Mouse (Mus musculus) intestine, postnatal 0 days (tissue): ENCODE results near the gene Hyal3. TPM values are rescaled to one million over a fixed set of nuclear protein-coding genes. Genes with fewer than 3 reads are reported as not detected.
A peak's percentile ranks its signal among the peaks of the same experiment; 100 is the strongest.

Experiments
- ATAC-seq: fragments of 200-750 bp; cut with Nextera tagmentation; 2 replicates; pipeline ENCODE4 v1.8.0; 2017; ENCODE audit warnings: mild to moderate bottlenecking, moderate TSS enrichment, moderate library complexity
- H3K27ac ChIP-seq: fragments of 300-500 bp; sonication (generic); 2 replicates; pipeline ENCODE4 v1.5.1; 2014; ENCODE audit warnings: mild to moderate bottlenecking, low read depth, low read length, moderate library complexity
- H3K27me3 ChIP-seq: fragments of 300-500 bp; sonication (generic); replicated peaks from 2 replicates; pipeline ENCODE4 v1.6.1; 2014; ENCODE audit warnings: low read length, mixed read lengths; ENCODE audit not compliant: control insufficient read depth, insufficient read depth
- H3K36me3 ChIP-seq: fragments of 300-500 bp; sonication (generic); 2 replicates; pipeline ENCODE4 v1.6.1; 2014; ENCODE audit warnings: mild to moderate bottlenecking, moderate library complexity; ENCODE audit not compliant: control insufficient read depth, insufficient read depth
- H3K4me1 ChIP-seq: fragments of 300-500 bp; sonication (generic); replicated peaks from 2 replicates; pipeline ENCODE4 v1.6.1; 2014; ENCODE audit warnings: antibody characterized with exemption, low read length, mixed read lengths; ENCODE audit not compliant: control insufficient read depth, insufficient read depth
- H3K4me2 ChIP-seq: fragments of 300-500 bp; sonication (generic); replicated peaks from 2 replicates; pipeline ENCODE4 v1.6.1; 2014; ENCODE audit warnings: low read depth, mild to moderate bottlenecking, moderate library complexity
- H3K4me3 ChIP-seq: fragments of 300-500 bp; sonication (generic); 2 replicates; pipeline ENCODE4 v1.5.1; 2014; ENCODE audit warnings: low read depth, low read length
- H3K9ac ChIP-seq: fragments of 300-500 bp; sonication (generic); 2 replicates; pipeline ENCODE4 v1.6.1; 2014; ENCODE audit warnings: mild to moderate bottlenecking, low read depth, low read length
- H3K9me3 ChIP-seq: fragments of 300-500 bp; sonication (generic); 2 replicates; pipeline ENCODE4 v1.6.1; 2016; ENCODE audit warnings: mixed run types; ENCODE audit not compliant: control insufficient read depth
- CTCF ChIP-seq: sonication (generic); IDR thresholded peaks from 2 replicates; pipeline ENCODE4 v1.5.1; 2016; ENCODE audit warnings: low read depth, mild to moderate bottlenecking, control low read depth, antibody characterized with exemption, moderate library complexity
- WGBS: fragments of 180-500 bp; shearing (Covaris S2); extraction: QIAGEN DNeasy Blood & Tissue Kit; methylation state at CpG from one replicate; pipeline ENCODE4 v1.1.7; 2014; 5-methylcytosine and 5-hydroxymethylcytosine counted together
- polyA plus RNA-seq: library from polyadenylated mRNA; unstranded; fragments of >200 nt; fragmentation: Nextera tagmentation; extraction: Ambion mirVana; gene quantifications from 2 replicates; pipeline ENCODE4 v1.2.1, GENCODE M21; 2015

The Hyal3 gene
- polyA plus RNA-seq, 1 experiment from 2014 or later = 0.50 TPM

- no peak for TF ChIP-seq CTCF
These were observed 40.3 kb downstream of the Hyal3 start for GRCm38 (mm10) chr9:107620954-107621353.

DNA sequence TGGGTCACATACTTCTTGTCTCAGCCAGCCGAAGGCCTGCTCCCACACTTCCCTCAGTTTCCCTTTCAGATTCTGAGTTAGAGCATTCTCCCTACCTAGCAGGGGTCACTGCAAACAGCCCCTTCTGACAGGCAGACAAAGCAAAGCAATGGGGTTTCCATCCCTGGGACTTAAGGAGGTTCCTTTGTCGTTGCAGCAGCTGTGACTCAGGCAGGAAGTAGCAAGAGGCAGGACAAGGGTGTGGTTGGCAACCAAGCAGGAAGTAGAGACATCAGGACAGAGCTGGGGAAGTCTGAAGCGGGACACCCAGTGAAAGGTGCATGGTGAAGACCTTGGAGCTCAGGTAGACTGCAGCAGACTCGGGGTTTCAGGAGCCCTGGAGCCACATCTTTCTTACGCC is 43.9 kb downstream of the Hyal3 start:
- H3K9me3 ChIP-seq = no peaks in the 10 kb centered on the region
- H3K4me3 ChIP-seq = no peak overlapping the region
- peaks cover 27% of the 10 kb centered on the region for H3K4me1 ChIP-seq
- 57% methylated on average over 5 of the region's 5 CpGs for WGBS
- no peak overlapping the region for H3K9ac ChIP-seq
- peak; percentile 50 for ATAC-seq
- H3K36me3 ChIP-seq = peaks cover 35% of the 10 kb centered on the region
- no peaks in the 10 kb centered on the region for H3K27me3 ChIP-seq
- peak overlapping the region; percentile 4 for H3K4me2 ChIP-seq
- no peak for TF ChIP-seq CTCF
- peak overlapping the region; percentile 52 for H3K27ac ChIP-seq

More at GRCm38 (mm10) chr9:107620954-107621353, 40.3 kb downstream of the Hyal3 start:
- no peaks in the 10 kb centered on the region for H3K9me3 ChIP-seq
- ATAC-seq = no peak
- peaks cover 29% of the 10 kb centered on the region for H3K4me1 ChIP-seq
- no peak overlapping the region for H3K27ac ChIP-seq
- H3K4me2 ChIP-seq = no peak overlapping the region
- H3K9ac ChIP-seq = no peak overlapping the region
- peaks cover 53% of the 10 kb centered on the region for H3K36me3 ChIP-seq
- H3K27me3 ChIP-seq = no peaks in the 10 kb centered on the region
- H3K4me3 ChIP-seq = no peak overlapping the region

DNA sequence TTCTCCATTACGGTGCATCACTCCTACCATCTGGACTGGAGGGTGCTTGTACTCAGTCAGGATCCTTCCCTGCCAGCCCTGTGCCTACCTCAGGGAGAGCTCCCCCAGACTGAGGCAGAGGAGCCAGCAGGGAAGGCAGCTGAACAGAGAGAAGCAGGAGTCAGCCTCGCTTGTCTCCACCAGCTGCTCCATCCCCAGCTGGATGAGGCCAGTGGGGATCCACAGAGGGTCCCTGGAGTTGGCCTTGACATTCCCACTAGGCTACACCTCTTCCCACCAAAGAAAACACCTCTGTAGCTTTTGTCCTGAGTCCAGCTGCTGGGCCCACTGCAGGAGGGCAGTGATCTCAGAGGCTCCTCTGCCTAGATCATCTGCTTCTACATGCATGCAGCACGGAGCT is 44.3 kb downstream of the Hyal3 start:
- ATAC-seq = peak; percentile 11; the same call in 1 of the 2 replicates
- Histone ChIP-seq H3K4me1 (peaks cover 26% of the 10 kb centered on the region), H3K9ac (no peak overlapping the region), H3K27ac (peak overlapping the region; percentile 52; the same call in 1 of the 2 replicates), H3K9me3 (no peaks in the 10 kb centered on the region), H3K4me2 (no peak overlapping the region), H3K4me3 (no peak overlapping the region), H3K27me3 (no peaks in the 10 kb centered on the region), H3K36me3 (peaks cover 30% of the 10 kb centered on the region)
- TF ChIP-seq CTCF = no peak
- 87% methylated on average over 3 of the region's 3 CpGs for WGBS

DNA sequence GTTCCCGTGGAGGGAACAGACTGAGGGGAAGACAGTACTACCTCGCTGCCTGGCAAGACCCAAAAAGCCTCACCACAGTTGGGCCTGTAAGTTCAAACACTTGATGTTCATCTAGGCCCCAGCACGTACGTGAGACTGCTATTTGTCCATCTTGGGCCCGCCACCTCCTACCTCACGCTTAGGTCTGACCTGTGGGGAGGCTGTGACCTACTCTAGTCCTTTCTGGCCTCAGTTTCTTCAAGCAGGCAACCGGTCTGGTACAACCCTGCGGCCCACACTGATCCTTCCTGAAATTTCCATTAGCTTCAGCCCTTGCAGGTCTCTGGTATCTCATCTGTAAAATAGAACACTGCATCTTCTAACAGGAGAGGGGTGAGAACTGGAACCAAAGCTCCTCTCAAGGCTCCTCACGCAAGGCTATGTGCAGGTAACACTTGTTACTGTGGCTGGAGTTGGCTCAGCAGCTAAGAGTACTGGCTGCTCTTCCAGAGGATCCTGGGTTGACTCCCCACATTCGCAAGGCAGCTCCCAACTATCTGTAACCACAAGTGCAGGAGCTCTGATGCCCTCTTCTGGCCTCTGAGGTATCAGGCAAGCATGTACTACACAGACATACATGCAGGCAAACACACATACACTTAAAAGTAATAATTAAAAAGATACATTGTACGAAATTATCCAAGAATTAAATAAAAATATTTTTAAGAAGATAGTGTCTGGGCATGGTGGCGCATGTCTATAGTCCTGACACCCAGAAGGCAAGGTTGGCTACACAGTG is 44.9 kb downstream of the Hyal3 start:
- WGBS = 91% methylated on average over 12 of the region's 12 CpGs
- Histone ChIP-seq H3K36me3 (peaks cover 25% of the 10 kb centered on the region), H3K9me3 (no peaks in the 10 kb centered on the region), H3K27ac (peak overlapping the region; percentile 21; the same call in 1 of the 2 replicates), H3K9ac (no peak overlapping the region), H3K4me3 (no peak overlapping the region), H3K4me1 (peaks cover 27% of the 10 kb centered on the region), H3K4me2 (no peak overlapping the region), H3K27me3 (no peaks in the 10 kb centered on the region)
- TF ChIP-seq CTCF = peak; percentile 63
- ATAC-seq = no peak

DNA sequence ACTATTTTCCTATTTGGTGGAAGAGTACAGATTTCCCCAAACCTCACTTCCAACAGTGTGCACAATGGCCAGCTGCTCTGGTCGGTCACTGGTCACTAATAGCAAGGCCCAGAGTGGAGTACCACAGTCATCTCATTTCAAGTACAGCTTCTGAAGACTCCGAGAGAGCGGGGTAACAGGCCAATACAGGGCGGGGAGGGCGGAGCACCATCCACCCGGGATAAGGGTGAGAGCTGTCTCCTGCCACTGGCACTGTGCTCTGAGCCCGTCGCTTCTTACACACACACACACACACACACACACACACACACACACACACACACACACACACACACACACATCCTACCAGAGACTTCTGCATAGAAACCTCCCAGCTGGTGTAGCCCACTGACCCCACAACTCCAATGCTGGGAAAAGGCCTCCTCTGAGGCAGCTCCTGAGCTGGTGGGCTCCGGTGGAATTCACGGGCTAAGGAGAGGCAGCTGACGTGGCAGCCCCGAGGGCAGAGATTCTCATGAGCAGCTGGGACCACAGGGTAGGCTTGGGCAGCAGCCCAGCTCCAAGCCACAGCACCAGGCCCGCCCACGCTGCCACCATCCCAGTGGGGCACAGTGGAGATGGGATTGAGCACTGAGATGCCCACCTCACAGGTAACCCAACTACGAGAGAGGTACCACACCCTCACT is 45.7 kb downstream of the Hyal3 start:
- no peaks in the 10 kb centered on the region for H3K9me3 ChIP-seq
- no peaks in the 10 kb centered on the region for H3K27me3 ChIP-seq
- no peak overlapping the region for H3K4me3 ChIP-seq
- 0 out of 2 replicates have a peak, but pooled peaks have one; percentile 1 for ATAC-seq
- WGBS = 53% methylated on average over 15 of the region's 15 CpGs
- H3K4me1 ChIP-seq = peaks cover 27% of the 10 kb centered on the region
- no peak for TF ChIP-seq CTCF
- peak overlapping the region; percentile 41 for H3K4me2 ChIP-seq
- peak overlapping the region; percentile 34; the same call in 1 of the 2 replicates for H3K9ac ChIP-seq
- 0 out of 2 replicates have a peak overlapping the region, but pooled peaks have one; percentile 54 for H3K27ac ChIP-seq
- peaks cover 23% of the 10 kb centered on the region for H3K36me3 ChIP-seq

DNA sequence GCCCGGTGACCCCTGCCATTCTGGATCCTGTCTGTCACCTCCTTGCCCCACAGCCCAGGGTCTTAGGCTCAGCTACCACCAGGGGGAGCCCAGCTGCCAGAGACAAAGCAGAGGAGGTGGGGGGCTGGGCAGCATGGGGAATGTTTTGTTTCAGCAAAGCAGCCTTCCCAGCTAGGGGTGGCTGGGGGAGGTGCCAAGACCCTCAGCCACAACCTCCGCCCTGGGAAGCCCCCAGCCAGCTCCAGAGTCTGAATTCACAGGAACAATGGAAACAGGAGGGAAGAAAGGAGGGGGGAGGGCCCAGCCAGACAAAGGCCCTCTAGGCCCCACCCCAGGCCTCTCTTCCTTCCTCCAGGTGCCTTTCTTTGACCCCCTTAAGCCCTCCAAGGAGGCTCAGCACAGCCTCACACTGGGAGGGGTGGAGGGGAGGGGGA is 46.2 kb downstream of the Hyal3 start:
- Histone ChIP-seq H3K36me3 (peaks cover 23% of the 10 kb centered on the region), H3K4me1 (peaks cover 27% of the 10 kb centered on the region), H3K9ac (no peak overlapping the region; the same call in 1 of the 2 replicates), H3K27me3 (no peaks in the 10 kb centered on the region), H3K9me3 (no peaks in the 10 kb centered on the region), H3K4me3 (no peak overlapping the region), H3K27ac (peak overlapping the region; percentile 54; the same call in 1 of the 2 replicates), H3K4me2 (peak overlapping the region; percentile 41)
- peak; percentile 20; the same call in 1 of the 2 replicates for ATAC-seq
- 27% methylated on average over 2 of the region's 2 CpGs for WGBS
- TF ChIP-seq CTCF = peak; percentile 96
